Mouse (Mus musculus) cerebellum, adult 18-20 months (tissue): ENCODE results near the gene Exoc8.

Experiments
- DNase-seq, 2 experiments: peaks; one replicate each; pipeline ENCODE4 v3.0.0; 2021

Exoc8 gene

DNA sequence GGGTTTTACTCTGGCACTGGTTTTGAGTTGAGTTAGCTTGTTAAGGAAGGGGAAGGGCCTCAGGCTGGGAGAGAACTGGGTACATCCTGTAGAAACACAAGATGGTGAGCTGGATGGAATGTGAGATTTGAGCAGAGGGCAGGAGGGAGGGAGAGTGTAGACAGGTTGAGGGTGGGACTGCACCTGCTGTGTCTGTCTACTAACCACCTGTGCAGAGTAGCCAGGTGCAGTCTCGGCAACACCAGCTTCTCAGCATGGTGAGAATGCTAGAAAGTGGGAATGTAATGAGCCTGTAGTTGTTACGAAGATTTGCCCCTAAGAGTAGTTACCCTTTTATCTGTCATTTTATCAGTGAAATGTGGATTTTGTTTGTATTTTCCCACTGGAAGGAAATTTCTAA lies 8.0 kb upstream of the Exoc8 start:
- DNase-seq = no peak

DNA sequence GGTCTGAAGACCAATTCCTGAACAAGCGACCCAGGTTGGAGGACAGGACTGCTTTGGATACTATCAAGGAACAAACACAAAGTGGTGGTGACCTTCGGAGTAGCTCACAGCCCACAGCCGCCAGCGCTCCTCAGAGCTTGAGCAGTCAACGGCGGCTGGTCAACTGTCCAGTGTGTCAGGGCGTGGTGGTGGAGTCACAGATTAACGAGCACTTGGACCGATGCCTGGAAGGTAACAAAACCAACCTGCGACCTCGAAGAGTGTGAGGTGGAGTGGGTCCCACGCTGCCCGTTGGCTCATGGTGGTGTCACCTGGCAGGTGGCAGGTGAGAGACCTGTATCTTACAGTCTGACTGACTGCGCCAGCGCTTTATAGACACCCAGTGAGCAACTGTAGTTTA lies 5.7 kb upstream of the Exoc8 start:
- DNase-seq = no peak

DNA sequence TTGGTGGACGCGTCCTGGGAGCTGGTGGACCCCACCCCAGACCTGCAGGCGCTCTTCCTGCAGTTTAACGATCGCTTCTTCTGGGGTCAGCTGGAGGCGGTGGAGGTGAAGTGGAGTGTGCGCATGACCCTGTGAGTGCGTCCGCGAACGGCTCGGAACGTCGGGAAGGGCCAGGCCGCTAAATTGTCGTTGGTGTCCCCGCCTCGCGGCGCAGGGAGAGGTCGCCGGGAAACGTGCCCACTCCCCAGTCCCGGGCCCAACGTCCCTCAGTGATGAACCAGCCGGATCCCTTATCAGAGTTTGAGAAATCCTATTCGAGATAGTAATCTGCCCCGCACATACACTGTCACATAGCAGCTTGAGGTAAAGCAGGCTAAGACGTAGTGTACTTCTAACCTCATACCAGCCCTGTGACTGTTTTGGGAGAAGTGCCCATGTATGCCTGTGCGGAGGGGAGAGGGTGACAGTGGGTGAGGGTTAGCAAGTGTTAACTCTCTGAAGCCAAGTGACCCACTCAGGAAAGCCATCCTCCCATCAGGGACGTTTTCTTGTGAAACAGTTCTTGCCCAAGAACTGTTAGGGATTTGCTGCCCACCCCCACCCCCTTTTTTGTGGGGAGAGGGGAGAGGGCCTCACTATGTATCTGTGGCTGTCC lies 873 bp upstream of the Exoc8 start:
- DNase-seq = peak in 1 of 2 experiments; percentile 29

DNA sequence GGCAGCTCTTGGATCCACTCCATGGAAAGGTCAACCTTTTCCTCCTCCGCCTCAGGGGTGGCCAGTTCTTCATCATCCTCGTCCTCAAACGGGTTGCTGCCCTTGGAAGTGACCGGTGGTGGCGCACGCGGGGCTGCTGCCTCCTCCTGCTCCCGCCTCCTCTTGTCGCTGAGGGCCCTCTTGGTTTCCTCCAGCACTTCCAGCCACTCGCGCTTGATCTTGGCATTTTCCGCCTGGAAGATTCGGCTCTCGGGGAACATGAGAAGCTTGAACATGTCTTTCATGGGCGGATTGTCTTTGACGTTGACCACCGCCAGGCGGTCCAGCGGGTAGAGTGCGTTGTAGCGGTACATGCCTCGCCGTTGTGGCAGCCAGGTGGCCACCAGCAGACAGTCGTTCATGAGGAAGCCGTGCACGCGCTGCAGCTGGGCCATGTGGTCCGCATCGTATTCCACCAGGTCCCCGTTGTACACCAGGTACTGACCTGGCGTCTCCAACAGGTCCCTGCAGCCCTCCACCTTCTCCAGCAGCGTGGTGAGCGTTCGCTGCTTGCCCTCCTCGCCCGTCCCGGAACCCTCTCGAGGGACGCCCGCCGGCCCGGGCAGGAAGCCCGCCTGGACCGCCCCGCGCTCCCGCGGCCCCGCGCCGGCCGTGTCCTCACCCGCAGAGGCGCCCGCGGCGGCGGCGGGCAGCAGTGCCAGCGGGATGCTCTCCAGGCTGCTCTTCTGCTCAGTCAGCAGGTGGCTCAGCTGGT lies 696 bp downstream of the Exoc8 start:
- peak; percentile 83 to 84 for DNase-seq

DNA sequence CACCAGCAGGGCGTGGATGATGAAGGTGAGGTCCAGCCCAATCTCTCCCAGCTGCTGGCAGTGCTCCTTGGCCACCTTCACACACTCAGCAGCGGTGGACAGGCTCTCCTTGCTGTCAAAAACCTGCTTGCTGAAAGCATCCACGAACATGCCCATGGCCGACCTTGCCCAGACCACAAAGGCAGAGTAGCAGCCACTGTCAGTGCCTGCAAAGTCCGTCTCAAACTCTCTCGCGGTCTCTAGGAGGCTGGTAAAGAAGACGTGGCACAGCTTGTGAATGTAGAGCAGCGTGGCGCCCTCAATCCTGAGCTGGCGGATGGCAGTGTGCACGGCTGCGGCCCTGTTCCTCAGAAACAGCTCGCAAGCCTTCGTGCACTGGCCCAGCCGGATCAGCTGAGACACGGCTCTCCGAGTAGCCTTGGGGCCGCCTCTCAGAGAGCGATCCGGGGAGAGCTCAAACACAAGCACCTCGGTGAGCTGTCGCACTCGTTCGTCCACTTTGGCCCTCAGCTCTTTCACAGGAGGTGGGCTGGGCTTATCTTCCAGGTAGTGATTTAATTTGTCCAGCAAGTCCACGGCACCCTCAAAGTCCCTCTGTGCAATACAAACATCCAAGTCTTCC lies 1.4 kb downstream of the Exoc8 start:
- DNase-seq = no peak

DNA sequence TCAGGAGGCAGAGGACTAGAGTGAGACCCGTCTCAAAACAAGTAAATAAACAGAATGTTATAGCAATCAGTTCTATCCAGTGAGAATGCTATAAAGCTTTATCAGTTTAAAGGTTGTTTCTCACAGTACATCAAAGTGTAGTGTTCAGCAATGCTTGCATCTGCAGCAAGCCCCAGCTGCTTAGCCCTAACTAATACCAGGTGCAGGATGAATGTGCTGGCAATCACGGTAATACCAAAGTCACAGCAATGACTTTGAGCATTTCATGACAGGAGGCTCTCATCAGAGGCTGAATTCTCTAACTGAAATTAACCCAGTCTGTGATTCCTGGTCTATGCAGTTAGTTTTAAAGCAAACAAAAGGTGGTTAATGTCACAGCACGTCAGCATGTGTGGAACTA lies 4.9 kb downstream of the Exoc8 start:
- DNase-seq = no peak

DNA sequence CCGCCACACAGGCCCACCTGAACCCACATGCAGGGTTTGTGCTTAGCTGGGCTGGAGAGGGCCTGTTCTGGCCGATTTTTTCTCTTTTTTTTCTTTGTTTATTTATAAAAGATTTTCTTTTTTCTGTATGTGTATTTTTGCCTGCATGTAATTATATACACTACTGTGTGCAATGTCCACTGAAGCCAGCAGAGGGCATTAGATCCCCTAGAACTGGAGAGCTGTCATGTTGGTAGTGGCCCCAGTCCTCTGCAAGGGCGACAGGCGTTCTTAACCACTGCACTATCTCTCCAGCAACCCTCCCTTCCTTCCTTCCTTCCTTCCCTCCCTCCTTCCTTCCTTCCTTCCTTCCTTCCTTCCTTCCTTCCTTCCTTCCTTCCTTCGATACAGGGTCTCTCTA lies 9.1 kb downstream of the Exoc8 start:
- DNase-seq = no peak

DNA sequence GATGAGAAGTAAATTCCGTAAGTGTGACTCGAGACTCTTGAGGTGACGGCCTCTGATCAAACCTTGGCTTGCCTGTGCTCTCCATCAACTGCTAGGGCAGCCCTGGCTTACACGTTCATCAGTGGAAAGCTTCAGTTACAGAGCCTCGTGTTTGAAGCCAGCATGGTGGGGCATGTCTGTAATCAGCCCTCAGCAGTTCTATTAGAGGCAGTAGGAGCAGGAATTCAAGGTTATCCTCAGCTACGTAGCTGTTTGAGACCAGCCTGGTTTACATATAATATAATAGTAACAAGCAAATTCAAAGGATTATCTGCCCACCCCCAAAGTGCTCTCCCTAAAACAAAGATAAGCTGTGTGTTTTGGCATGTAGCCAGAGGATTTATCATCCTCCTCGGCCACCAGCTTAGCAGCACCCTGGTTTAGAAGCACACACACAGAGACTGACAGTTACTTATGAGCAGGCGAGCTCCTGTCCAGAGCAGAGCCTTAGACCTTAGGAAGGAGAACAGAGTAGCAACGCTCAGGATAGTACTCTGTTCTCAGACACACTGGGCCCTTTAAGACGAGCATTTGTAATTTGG lies 18.5 kb downstream of the Exoc8 start:
- no peak for DNase-seq

DNA sequence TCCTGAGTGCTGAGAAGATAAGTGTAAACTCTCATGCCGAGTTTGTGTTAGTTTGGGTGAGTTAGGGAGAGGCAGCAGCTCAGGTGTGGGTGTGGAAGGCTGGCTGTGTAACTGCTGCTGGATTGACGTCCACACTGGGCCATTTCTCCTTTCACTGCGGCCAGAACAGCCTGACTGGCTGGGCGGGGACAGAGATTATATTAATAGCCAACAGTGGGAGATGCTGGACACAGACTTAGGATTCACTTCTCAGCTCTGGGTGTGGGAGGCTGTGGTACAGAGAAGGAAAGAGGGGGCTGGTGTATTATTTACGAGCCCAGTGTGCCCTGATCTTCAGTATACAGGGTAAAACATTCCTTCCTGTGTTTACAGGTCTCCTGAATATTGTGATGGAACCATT lies 19.4 kb downstream of the Exoc8 start:
- DNase-seq = no peak

DNA sequence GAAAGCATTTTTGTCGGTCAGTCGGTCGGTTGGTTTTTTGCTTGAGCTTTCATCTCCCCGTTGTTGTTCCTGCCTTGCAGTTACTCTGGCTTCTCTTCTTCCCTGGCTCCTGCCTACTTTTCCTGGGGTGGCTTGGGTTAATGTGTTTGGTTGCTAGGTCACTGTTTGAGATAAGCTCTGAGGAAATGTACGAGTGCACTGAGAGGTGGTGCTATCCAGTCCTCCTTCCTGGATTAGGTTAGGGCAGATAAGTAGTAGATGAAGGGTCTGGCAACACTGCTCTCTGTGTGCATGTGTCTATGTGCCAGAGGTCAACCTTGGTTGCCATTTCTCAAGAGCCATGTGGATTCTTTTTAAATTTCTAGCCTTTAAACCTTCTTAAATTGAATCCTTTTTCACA lies 24.8 kb downstream of the Exoc8 start:
- DNase-seq = no peak

DNA sequence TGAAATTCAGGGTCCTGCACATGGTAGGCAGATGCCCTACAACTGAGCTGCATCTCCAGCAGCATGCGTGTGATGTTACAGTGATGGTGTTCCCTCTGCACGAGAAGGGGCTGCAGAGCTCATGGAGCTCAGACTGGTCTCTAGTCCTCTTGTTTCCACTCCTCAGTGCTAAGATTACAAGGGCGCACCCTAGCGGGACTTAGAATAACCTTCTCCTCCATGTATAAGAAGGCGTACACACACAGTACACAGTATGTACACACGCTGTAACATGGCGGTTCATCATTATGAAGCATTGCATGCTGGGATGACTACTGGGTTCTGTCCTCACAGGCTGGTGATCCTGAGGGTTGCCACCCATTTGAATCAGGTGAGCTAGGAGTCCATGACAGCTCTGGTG lies 25.4 kb downstream of the Exoc8 start:
- no peak for DNase-seq

DNA sequence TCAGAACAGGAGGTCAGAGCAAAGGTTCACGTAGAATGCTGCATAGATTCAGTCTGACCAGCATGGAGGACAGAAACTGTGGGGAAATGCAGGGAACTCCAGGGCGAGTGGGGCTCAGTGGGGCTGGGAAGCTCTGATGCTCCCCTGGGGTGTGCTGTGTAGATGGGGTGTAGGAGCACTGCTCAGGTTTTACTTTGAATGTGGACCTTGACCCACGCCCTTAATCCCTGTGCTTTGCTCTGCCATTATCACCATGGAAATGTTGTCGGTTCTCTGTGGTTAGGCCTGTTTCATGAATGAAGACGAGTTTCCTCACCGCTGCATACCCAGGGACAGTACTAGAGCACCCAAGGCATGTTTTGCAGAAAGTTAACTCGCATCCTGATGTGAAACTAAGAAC lies 26.0 kb downstream of the Exoc8 start:
- DNase-seq = no peak

DNA sequence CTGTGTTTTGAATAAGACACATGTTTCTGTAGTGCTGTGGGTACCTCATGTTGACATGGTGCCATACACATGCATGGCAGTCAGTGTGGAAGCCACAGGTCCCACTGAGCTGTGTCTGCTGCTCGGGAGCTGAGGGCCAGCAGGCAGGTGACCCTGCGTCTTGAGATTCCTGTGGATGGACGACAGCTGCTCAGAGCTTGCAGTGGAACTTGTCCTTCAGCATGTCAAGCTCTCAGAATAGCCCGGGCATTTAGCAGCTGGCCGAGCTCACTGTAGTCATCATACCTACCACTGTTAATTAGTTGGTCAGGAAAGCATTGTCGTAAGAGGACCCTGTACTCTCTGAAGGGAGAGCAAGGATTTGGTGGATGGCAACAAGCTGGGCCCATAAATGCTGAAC lies 27.8 kb downstream of the Exoc8 start:
- DNase-seq = no peak

DNA sequence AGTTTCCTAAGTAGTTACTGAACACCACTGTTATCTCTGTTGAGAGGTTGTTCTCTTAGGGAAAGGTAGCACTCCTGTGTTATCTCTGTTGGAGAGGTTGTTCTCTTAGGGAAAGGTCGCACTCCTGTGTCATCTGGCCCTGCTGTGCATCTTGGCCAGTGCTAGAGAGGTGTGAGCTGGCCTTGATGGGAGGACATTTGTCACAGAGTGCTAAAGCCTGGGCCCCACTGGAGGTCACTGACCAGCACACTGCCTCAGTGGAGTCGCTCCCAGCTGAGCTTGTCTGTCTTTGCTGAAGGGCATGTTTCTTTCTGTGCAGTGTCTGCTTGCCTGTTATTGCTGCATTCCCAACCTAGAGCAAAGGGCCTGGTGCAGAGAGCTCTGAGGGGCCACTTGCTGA lies 30.4 kb downstream of the Exoc8 start:
- DNase-seq = no peak

DNA sequence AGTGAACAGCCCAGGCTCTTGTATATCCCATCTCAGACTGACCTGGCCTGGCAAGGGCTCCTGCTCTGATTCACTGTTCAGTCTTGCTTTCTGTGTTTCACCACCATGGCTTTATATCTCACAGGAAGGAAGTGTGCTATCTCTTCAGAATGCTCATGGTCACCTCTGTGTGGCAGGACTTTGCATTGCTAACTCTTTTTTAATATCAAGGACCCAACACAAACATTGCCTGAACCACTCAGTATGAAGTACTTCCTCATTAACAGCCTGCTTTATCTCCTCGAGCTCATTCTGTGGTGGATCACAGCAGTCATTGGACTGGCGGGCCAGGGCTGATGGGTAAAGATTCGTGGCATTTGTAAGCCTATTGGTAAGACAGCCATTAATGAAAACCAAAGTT lies 30.8 kb downstream of the Exoc8 start:
- no peak for DNase-seq

DNA sequence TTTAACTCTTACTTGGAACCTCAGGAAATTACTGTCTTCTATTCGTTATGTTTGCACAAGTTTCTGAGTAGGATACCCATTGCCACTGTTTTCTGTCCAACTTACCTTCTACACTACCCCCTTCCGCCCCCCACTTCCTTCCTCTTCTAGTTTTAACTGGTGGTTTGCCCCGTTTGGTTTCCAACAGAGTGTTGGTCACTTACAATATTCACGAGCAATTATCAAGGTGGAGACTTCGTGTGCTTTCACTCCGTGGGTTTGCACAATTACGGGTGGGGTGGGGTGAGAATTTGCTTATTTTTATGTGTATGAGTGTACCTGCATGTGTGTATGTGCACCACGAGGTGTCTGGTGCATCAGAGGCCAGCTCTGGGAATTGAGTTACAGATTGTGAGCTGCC lies 33.8 kb downstream of the Exoc8 start:
- DNase-seq = no peak

DNA sequence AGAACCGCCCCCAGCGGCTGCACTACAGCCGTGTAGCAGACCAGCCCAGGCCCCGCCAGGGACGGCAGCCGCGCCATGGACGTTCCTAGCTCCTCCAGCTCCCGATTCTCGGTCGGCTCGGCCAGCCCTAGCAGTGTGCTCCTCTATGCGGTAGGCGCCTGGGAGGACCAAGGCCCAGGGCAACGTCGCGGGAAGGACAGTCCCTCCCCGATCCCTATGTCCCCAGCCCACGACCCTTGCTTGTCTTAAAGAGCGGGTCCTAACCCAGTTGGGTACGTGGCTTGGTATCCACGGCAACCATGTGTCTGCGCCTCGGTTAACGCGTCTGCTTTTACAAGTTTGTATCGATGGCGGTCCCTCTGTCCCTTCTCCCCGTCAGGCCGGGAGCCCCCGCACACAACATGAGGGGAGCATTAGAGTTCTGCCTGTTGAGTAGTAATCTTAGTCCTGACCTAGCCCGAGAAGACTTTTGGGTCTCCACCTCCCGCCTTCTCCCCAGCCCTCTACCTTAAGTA lies 34.3 kb downstream of the Exoc8 start:
- DNase-seq = no peak

DNA sequence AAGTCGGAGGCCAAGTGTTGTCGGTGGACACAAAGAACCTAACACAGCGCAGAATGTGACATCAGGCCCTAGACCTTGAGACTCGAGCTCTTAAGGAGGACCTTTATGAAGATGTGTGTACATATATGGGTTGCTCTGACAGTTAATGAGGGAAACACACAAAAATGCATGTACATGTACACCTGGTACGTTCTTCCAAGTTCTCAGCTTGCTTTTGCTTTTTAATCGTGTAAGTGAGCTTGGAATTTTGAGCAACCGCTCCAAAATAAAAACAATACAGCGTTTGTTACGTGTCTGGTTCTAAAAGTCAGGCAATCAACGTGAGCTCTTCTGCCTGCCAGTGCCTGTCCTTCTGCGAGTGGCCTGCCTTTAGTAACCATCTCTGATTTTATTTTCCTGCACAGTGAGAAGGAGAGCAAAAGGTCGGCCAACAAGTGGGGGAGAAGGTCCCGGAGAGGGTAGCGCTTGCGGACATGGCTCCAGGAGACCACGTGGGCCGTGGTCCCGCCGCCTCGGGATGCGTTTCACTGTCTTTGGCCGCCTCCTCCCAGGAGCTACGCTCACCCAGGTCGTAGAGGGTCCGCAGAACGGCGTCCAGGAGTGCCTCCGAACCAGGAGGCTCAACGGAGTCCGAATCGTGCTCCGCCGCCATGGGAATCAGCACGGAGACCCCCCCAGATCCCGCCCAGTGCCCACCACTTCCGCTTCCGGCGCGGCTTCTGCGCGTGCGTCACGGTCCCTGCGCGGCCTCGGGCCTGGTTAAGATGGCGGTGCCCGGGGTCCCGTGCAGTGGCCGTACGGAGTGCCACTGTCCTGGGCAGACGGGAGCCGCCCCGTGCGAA lies 35.0 kb downstream of the Exoc8 start, which contains the start of the genes Gnpat and 2810004N23Rik:
Gene Gnpat (plus strand): TSS at position 713 of the 842 bp plus-strand sequence.
Gene 2810004N23Rik (minus strand): TSS at position 800 of the 842 bp plus-strand sequence.
- peak; percentile 87 to 95 for DNase-seq

DNA sequence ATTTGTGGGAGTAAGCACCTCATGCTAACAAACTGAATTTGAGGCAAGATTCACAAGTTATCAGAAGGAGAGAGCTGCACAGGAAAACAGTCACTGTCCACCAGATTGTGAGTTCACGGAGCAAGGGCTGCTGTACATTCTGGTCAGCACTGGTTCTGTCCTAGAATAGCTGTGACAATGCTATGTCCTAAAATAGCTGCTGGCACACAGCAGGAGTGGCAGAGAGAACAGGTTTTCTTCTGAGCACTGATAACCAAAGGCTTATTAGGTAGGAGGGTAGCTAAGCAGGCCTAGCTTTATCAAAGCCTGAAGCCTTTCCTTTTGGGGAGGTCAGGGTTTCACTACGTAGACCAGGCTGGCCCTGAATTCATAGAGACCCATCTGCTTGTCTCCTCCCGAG lies 37.3 kb downstream of the Exoc8 start:
- peak; percentile 28 to 40 for DNase-seq

DNA sequence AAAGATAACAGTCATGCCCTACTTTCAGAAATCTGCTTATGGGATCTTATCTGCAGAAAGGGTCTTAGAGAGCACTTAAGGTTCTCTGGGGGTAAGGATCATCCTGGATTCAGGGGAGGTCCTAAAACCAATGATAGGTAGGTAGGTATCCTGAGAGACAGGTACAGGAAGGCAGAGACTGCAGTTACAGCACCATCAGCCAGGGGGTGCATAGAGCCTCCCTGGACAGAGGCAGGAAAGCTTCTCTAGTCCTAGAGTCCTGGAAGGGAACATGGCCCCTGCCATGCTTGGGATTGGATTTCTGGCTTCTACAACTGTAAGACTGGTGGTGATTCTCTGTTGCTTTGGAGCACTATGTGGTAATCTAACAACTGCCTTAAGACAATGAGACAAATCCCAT lies 38.0 kb downstream of the Exoc8 start:
- peak; percentile 29 to 32 for DNase-seq

DNA sequence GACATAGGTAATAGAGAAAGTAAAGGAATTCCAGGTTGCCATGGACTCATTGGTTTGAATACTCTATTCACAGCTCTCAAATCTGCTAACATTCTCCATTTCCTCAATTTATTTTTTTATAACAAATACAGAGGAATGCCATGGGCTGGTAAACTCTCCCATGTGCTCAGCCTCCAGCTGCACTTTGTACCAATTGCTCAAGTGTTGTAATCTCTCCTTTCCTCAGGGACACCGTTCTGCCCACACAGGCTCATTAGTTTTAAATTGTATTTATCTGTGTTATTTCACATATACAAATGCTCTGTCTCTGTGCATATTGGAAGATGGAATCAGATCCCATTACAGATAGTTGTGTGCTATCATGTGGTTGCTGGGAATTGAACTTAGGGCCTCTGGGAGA lies 44.0 kb downstream of the Exoc8 start:
- no peak for DNase-seq

DNA sequence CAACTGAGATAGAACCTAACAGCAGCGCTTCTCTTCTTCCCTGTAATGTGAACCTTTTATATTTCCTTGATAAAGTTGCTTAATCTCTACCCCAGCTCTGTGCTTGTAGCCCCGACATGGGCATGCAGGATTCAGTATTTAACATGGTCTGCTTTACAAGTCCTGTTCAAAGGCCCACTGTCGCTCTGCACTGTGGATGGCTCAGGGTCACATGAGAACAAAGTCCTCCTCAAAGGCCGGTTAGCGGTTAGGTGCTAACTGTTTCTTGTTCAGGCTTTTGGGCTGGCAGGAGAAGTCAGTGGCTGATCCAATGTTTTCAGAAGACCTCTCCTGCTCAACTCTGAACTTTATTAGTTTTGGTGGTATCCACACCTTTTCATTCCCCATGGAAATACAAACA lies 51.9 kb downstream of the Exoc8 start:
- DNase-seq = no peak

DNA sequence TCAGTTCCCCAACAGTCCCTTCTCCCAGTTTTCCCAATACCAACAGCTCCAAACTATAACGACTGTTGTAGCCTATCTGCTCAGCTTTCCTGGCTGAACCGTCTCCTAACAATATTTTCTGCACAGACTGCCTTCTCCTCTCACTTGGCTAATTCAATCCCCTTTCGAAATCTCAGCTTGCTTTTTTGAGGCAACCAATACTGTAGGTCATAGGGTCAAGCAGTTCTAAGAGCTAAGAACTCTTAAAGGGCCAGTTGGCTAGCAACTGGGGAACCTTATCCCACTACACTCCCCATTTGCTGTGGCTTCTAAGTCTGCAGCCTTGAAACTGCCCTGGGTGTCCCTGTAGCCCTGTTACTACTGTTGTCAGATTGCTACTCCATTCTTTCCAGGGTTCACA lies 52.4 kb downstream of the Exoc8 start:
- DNase-seq = no peak
